In the genomic region with DNA sequence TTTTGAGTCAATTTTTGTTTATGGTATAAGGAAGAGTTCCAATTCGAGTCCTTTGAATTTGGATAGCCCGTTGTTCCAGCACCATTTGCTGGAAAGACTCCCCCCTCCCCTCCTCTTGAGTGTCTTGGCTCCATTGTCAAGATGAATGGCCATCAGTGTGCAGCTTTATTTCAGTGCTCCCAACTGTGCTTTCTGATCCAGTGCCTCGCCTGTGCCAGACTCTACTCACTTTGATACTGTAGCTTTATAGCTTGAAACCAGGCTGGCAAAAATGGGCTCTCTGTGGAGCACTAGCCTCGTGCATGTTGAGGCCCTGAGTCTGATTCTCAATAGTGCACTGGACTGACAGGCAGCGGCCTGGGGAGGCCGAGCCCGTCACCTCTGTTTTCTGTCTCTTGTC, we compare ENCODE assay signal across 10 mouse cellular contexts. TPM values are rescaled to one million over a fixed set of nuclear protein-coding genes. Genes with fewer than 3 reads are reported as not detected.
DNase-seq lines count a peak whose midpoint lies in the region; ATAC-seq lines count a peak whose summit lies in the region.
"Had no signal": no experiment of that assay in that cellular context is flagged by ENCODE, and none has a peak within 500 bp of the region (broad histone marks: within the 10 kb centered on the region; RNA-seq: fewer than 3 reads in every experiment).

No protein-coding gene starts in this region.

- no peak overlapping the region for H3K4me3 ChIP-seq in kidney, embryonic 15.5 days (replicated peaks)
- no peak overlapping the region for H3K4me3 ChIP-seq in hindbrain, embryonic 12.5 days
- H3K4me3 ChIP-seq: liver, embryonic 15.5 days had no signal

- H3K9ac ChIP-seq in kidney, embryonic 15.5 days, result no peak overlapping the region
- no peak overlapping the region for H3K9ac ChIP-seq in hindbrain, embryonic 12.5 days
- H3K9ac ChIP-seq: liver, embryonic 15.5 days had no signal

- H3K27me3 ChIP-seq in kidney, embryonic 15.5 days, result no peaks in the 10 kb centered on the region
- no peaks in the 10 kb centered on the region for H3K27me3 ChIP-seq in hindbrain, embryonic 12.5 days
- H3K27me3 ChIP-seq: liver, embryonic 15.5 days had no signal

- peak overlapping the region; percentile 69 for H3K27ac ChIP-seq in kidney, embryonic 15.5 days
- peak overlapping the region; percentile 58; the same call in 1 of the 2 replicates for H3K27ac ChIP-seq in hindbrain, embryonic 12.5 days
- H3K27ac ChIP-seq: liver, embryonic 15.5 days had no signal

- 35% methylated on average over 7 of the region's 7 CpGs for WGBS in kidney, embryonic 15.5 days
- 33% methylated on average over 7 of the region's 7 CpGs for WGBS in hindbrain, embryonic 12.5 days

- peaks cover 9% of the 10 kb centered on the region; the same call in 1 of the 2 replicates for H3K36me3 ChIP-seq in kidney, embryonic 15.5 days
- H3K36me3 ChIP-seq in hindbrain, embryonic 12.5 days, result 0 out of 2 replicates have a peak, but pooled peaks cover 4% of the 10 kb centered on the region

- ATAC-seq in kidney, embryonic 15.5 days (replicated peaks; ENCODE audit: low FRiP score), result no peak
- ATAC-seq in hindbrain, embryonic 12.5 days (ENCODE audit: low FRiP score), result no peak

- no peak overlapping the region for H3K4me2 ChIP-seq in kidney, embryonic 15.5 days
- no peak overlapping the region for H3K4me2 ChIP-seq in hindbrain, embryonic 12.5 days (replicated peaks)
- H3K4me2 ChIP-seq: liver, embryonic 15.5 days had no signal

- no peaks in the 10 kb centered on the region for H3K9me3 ChIP-seq in kidney, embryonic 15.5 days (replicated peaks)
- no peaks in the 10 kb centered on the region for H3K9me3 ChIP-seq in hindbrain, embryonic 12.5 days (replicated peaks)
- H3K9me3 ChIP-seq: liver, embryonic 15.5 days had no signal

- no peak for DNase-seq in kidney, postnatal 36 days
- DNase-seq in retina, postnatal 1 day, result peak; percentile 35
- DNase-seq in retina, embryonic 14.5 days (ENCODE audit: low spot score), result no peak
- no peak for DNase-seq in right cerebral cortex, postnatal 36 days (ENCODE audit: low spot score in 2 of 2)
- no peak for DNase-seq in layer of hippocampus, postnatal 25 days (ENCODE audit: extremely low spot score in 1 of 2, low spot score in 1 of 2)
- DNase-seq: cerebellum, adult 9-10 months; thymus, postnatal 36 days had no signal

- peaks cover 58% of the 10 kb centered on the region for H3K4me1 ChIP-seq in kidney, embryonic 15.5 days
- peaks cover 35% of the 10 kb centered on the region for H3K4me1 ChIP-seq in hindbrain, embryonic 12.5 days

RNA-seq across cellular contexts. Expression of a gene that starts 50.4 kb away (rescaled TPM):
- 42.3 and 46.5 TPM in 2 replicates for polyA plus RNA-seq in kidney, embryonic 15.5 days (2015; fragmentation: Nextera tagmentation; extraction: Ambion mirVana)
- 37.7 and 39.3 TPM in 2 replicates for polyA plus RNA-seq in hindbrain, embryonic 12.5 days (2016; fragmentation: Nextera tagmentation; extraction: Ambion mirVana)
- 10 to 100 TPM; 19.4 to 22.1 TPM for total RNA-seq in layer of hippocampus, postnatal 25 days (2021)

RNA-seq across cellular contexts. Expression of a gene that starts 51.6 kb away (rescaled TPM):
- polyA plus RNA-seq in kidney, embryonic 15.5 days (2015; fragmentation: Nextera tagmentation; extraction: Ambion mirVana), result 122 and 136 TPM in 2 replicates
- 240 and 246 TPM in 2 replicates for polyA plus RNA-seq in hindbrain, embryonic 12.5 days (2016; fragmentation: Nextera tagmentation; extraction: Ambion mirVana)
- total RNA-seq in layer of hippocampus, postnatal 25 days (2021), result 100 to 1,000 TPM; 174 to 194 TPM

RNA-seq across cellular contexts. Expression of a gene that starts 54.4 kb away (rescaled TPM):
- polyA plus RNA-seq in kidney, embryonic 15.5 days (2015; fragmentation: Nextera tagmentation; extraction: Ambion mirVana), result 24.6 and 28.7 TPM in 2 replicates
- polyA plus RNA-seq in hindbrain, embryonic 12.5 days (2016; fragmentation: Nextera tagmentation; extraction: Ambion mirVana), result 41.8 and 44.7 TPM in 2 replicates
- 100 to 1,000 TPM; 105 to 109 TPM for total RNA-seq in layer of hippocampus, postnatal 25 days (2021)
